Mouse (Mus musculus): ENCODE measurements around the gene Cttn.

The Cttn gene

GRCm38 (mm10) chr7:144387537-144387936 is 83.3 kb downstream of the Cttn start:
- no peak for DNase-seq

All from lung, postnatal 4 days (tissue).